Mouse (Mus musculus) neural tube, embryonic 15.5 days (tissue): ENCODE results near the gene Drd5. TPM values are rescaled to one million over a fixed set of nuclear protein-coding genes. Genes with fewer than 3 reads are reported as not detected.

ENCODE experiments used
- ATAC-seq: fragments of 200-750 bp; cut with Nextera tagmentation; 2 replicates; pipeline ENCODE4 v1.8.0; 2017; ENCODE audit warnings: mild to moderate bottlenecking, moderate TSS enrichment, moderate library complexity; ENCODE audit not compliant: low FRiP score
- H3K27ac ChIP-seq: fragments of 300-500 bp; sonication (generic); replicated peaks from 2 replicates; pipeline ENCODE4 v1.5.1; 2015; ENCODE audit warnings: mild to moderate bottlenecking, inconsistent platforms
- H3K27me3 ChIP-seq: fragments of 300-500 bp; sonication (generic); replicated peaks from 2 replicates; pipeline ENCODE4 v1.6.1; 2015; ENCODE audit warnings: inconsistent platforms
- H3K36me3 ChIP-seq: fragments of 300-500 bp; sonication (generic); 2 replicates; pipeline ENCODE4 v1.6.1; 2015; ENCODE audit warnings: inconsistent platforms
- H3K4me1 ChIP-seq: fragments of 300-500 bp; sonication (generic); 2 replicates; pipeline ENCODE4 v1.6.1; 2015; ENCODE audit warnings: inconsistent platforms
- H3K4me2 ChIP-seq: fragments of 300-500 bp; sonication (generic); 2 replicates; pipeline ENCODE4 v1.6.1; 2015; ENCODE audit warnings: inconsistent platforms, mild to moderate bottlenecking, moderate library complexity
- H3K4me3 ChIP-seq: fragments of 300-500 bp; sonication (generic); replicated peaks from 2 replicates; pipeline ENCODE4 v1.5.1; 2015; ENCODE audit warnings: mild to moderate bottlenecking, inconsistent platforms
- H3K9ac ChIP-seq: fragments of 300-500 bp; sonication (generic); replicated peaks from 2 replicates; pipeline ENCODE4 v1.6.1; 2015; ENCODE audit warnings: mild to moderate bottlenecking, inconsistent platforms
- H3K9me3 ChIP-seq: fragments of 300-500 bp; sonication (generic); replicated peaks from 2 replicates; pipeline ENCODE4 v1.6.1; 2016; ENCODE audit warnings: inconsistent platforms
- WGBS: fragments of 180-500 bp; shearing (Covaris S2); methylation state at CpG from one replicate; pipeline ENCODE4 v1.1.7; 2015; ENCODE audit warnings: mixed read lengths; 5-methylcytosine and 5-hydroxymethylcytosine counted together
- polyA plus RNA-seq: library from polyadenylated mRNA; unstranded; fragments of >200 nt; fragmentation: Nextera tagmentation; extraction: Ambion mirVana; gene quantifications from 2 replicates; pipeline ENCODE4 v1.2.1, GENCODE M21; 2015

The Drd5 gene
- 0.84 and 0.88 TPM in 2 replicates for polyA plus RNA-seq

DNA sequence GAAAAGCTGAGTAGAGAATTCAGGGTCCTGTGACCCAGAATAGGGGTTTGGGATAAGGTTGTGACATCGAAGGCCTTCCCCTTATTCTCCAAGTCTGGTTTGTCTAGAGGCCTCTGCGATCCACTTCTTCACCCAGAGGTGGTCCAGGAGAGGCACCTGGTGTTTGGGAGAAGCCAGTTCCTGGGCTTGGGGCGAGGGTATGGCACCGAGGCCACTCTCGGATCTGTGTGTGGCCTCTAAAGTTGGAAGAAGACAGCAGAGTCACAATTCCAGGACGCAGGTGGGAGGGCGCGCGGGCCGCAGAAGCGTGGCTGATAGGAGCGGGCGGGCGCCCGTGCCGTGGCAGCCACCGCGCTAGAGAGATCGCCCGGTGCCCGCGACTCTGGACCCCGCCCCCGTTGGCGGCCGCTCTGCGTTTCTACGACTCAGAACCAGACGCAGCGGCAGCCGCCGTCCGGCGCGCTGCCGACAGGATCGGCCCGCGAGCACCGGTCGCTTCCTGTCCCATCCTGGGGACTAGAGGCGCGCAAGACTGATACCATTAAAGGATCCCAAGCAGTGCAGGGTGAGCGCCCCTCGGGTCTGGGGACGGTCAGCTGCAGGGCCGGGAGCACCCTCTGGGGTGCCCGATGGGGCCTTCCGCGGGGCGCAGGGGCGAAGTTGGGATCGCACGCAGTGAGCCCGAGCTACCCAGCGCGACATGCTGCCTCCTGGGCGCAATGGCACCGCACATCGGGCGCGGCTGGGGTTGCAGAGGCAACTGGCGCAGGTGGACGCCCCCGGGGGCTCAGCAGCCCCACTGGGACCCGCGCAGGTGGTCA, at the start of gene Drd5:
Gene Drd5 (plus strand): TSS at position 402 of the 821 bp plus-strand sequence.
- 3% methylated on average over 67 of the region's 67 CpGs for WGBS
- no peaks in the 10 kb centered on the region for H3K36me3 ChIP-seq
- ATAC-seq, result peak; percentile 76

GRCm38 (mm10) chr5:38270942-38271341, 48.2 kb upstream of the Drd5 start:
- H3K36me3 ChIP-seq, result peaks cover 41% of the 10 kb centered on the region
- 92% methylated on average over 3 of the region's 3 CpGs for WGBS

More for the DNA sequence above, at the start of gene Drd5:
- peaks cover 10% of the 10 kb centered on the region for H3K4me1 ChIP-seq
- no peaks in the 10 kb centered on the region for H3K9me3 ChIP-seq
- H3K4me2 ChIP-seq, result peak within 1 kb of the TSS; percentile 84
- peak within 1 kb of the TSS; percentile 48 for H3K4me3 ChIP-seq
- peaks cover 39% of the 10 kb centered on the region for H3K27me3 ChIP-seq
- H3K27ac ChIP-seq, result no peak within 1 kb of the TSS
- peak within 1 kb of the TSS; percentile 47 for H3K9ac ChIP-seq

GRCm38 (mm10) chr5:38273831-38274230, 45.3 kb upstream of the Drd5 start:
- H3K27me3 ChIP-seq, result peaks cover 53% of the 10 kb centered on the region

More at GRCm38 (mm10) chr5:38270942-38271341, 48.2 kb upstream of the Drd5 start:
- Histone ChIP-seq H3K4me3 (no peak overlapping the region), H3K9ac (no peak overlapping the region), H3K27ac (no peak overlapping the region), H3K4me1 (peaks cover 3% of the 10 kb centered on the region; the same call in 1 of the 2 replicates), H3K9me3 (no peaks in the 10 kb centered on the region), H3K4me2 (no peak overlapping the region), H3K27me3 (peaks cover 25% of the 10 kb centered on the region)
- ATAC-seq, result no peak

DNA sequence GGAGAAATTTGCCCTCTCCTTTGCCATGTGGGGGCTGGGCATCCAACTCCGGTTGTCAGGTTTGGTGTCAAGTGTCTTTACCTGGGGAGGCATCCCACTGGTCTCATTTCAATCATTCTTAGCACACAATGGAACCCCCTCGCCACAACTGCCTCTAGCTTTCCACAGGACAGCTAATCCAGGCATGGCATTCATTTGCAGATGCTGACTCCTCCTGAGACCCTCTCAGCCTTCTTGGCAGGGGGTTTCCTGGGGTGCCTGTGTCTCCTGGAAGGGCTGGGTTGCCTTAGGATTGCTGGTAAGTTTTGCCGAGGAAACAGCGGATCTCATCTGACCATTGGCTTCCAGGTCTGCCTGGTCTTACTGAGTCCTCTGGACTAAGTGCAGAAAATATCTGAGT, 43.4 kb upstream of the Drd5 start, which contains the start of gene Otop1:
Gene Otop1 (plus strand): TSS at position 202 of the 400 bp plus-strand sequence.
- H3K4me3 ChIP-seq, result peak within 1 kb of the TSS; percentile 39
- H3K4me1 ChIP-seq, result peaks cover 22% of the 10 kb centered on the region
- H3K9ac ChIP-seq, result no peak within 1 kb of the TSS
- peaks cover 10% of the 10 kb centered on the region; the same call in 1 of the 2 replicates for H3K36me3 ChIP-seq
- no peaks in the 10 kb centered on the region for H3K9me3 ChIP-seq
- no peak within 1 kb of the TSS for H3K27ac ChIP-seq
- no peak for ATAC-seq
- peaks cover 72% of the 10 kb centered on the region for H3K27me3 ChIP-seq
- WGBS, result 5% methylated on average over 4 of the region's 4 CpGs
- H3K4me2 ChIP-seq, result peak within 1 kb of the TSS; percentile 66

More at GRCm38 (mm10) chr5:38273831-38274230, 45.3 kb upstream of the Drd5 start:
- Histone ChIP-seq H3K9me3 (no peaks in the 10 kb centered on the region), H3K4me2 (no peak overlapping the region), H3K36me3 (peaks cover 18% of the 10 kb centered on the region), H3K27ac (no peak overlapping the region), H3K4me3 (no peak overlapping the region), H3K9ac (no peak overlapping the region), H3K4me1 (peaks cover 22% of the 10 kb centered on the region)
- WGBS, result 90% methylated on average over 4 of the region's 4 CpGs
- no peak for ATAC-seq

DNA sequence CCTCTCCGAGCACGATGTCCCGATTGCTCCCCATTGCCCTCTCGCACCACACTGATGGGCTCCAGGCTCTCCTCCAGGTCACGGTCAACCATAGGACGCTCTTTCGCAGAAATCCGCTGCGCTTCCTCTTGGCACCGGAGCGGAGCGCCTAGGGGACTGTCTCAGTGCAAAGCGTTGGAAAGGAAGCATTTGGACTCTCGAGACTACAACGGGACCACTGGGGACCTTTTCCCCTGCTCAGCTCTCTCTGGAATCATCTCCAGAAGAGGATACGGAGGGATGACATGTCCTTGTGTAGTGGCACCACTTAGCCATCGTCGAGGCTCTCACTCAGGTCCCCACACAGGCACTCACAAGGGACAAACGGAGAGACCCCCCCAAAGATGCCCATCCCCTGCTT, 42.7 kb upstream of the Drd5 start:
- H3K4me1 ChIP-seq, result peaks cover 22% of the 10 kb centered on the region
- ATAC-seq, result no peak
- H3K9me3 ChIP-seq, result no peaks in the 10 kb centered on the region
- under 1% methylated on average over 19 of the region's 19 CpGs for WGBS
- peak overlapping the region; percentile 39 for H3K4me3 ChIP-seq
- H3K9ac ChIP-seq, result no peak overlapping the region
- peaks cover 74% of the 10 kb centered on the region for H3K27me3 ChIP-seq
- no peak overlapping the region for H3K27ac ChIP-seq
- peaks cover 3% of the 10 kb centered on the region; the same call in 1 of the 2 replicates for H3K36me3 ChIP-seq
- peak overlapping the region; percentile 66 for H3K4me2 ChIP-seq

- no peaks in the 10 kb centered on the region for H3K36me3 ChIP-seq
- peak overlapping the region; percentile 66 for H3K4me2 ChIP-seq
- peak overlapping the region; percentile 39 for H3K4me3 ChIP-seq
- H3K9ac ChIP-seq, result peak overlapping the region; percentile 24; the same call in 1 of the 2 replicates
- H3K9me3 ChIP-seq, result no peaks in the 10 kb centered on the region
- H3K27ac ChIP-seq, result no peak overlapping the region
- WGBS, result under 1% methylated on average over 65 of the region's 65 CpGs
- ATAC-seq, result 0 out of 2 replicates have a peak, but pooled peaks have one; percentile 39
- peaks cover 22% of the 10 kb centered on the region for H3K4me1 ChIP-seq
- peaks cover 74% of the 10 kb centered on the region for H3K27me3 ChIP-seq
These were observed 41.9 kb upstream of the Drd5 start for GRCm38 (mm10) chr5:38277098-38277866.

GRCm38 (mm10) chr5:38277936-38278600, 41.1 kb upstream of the Drd5 start:
- ATAC-seq, result no peak
- no peaks in the 10 kb centered on the region for H3K9me3 ChIP-seq
- H3K27ac ChIP-seq, result no peak overlapping the region
- peak overlapping the region; percentile 39 for H3K4me3 ChIP-seq
- peak overlapping the region; percentile 66 for H3K4me2 ChIP-seq
- H3K9ac ChIP-seq, result 0 out of 2 replicates have a peak overlapping the region, but pooled peaks have one; percentile 24
- H3K4me1 ChIP-seq, result peaks cover 22% of the 10 kb centered on the region
- 18% methylated on average over 12 of the region's 12 CpGs for WGBS
- peaks cover 74% of the 10 kb centered on the region for H3K27me3 ChIP-seq
- no peaks in the 10 kb centered on the region for H3K36me3 ChIP-seq

- H3K4me2 ChIP-seq, result no peak overlapping the region
- H3K9me3 ChIP-seq, result no peaks in the 10 kb centered on the region
- no peaks in the 10 kb centered on the region for H3K36me3 ChIP-seq
- peaks cover 57% of the 10 kb centered on the region for H3K27me3 ChIP-seq
- peaks cover 22% of the 10 kb centered on the region for H3K4me1 ChIP-seq
- H3K27ac ChIP-seq, result no peak overlapping the region
- 47% methylated on average over 1 of the region's 1 CpGs for WGBS
- H3K4me3 ChIP-seq, result no peak overlapping the region
- no peak overlapping the region for H3K9ac ChIP-seq
- ATAC-seq, result no peak
These were observed 39.1 kb upstream of the Drd5 start for GRCm38 (mm10) chr5:38280075-38280474.

DNA sequence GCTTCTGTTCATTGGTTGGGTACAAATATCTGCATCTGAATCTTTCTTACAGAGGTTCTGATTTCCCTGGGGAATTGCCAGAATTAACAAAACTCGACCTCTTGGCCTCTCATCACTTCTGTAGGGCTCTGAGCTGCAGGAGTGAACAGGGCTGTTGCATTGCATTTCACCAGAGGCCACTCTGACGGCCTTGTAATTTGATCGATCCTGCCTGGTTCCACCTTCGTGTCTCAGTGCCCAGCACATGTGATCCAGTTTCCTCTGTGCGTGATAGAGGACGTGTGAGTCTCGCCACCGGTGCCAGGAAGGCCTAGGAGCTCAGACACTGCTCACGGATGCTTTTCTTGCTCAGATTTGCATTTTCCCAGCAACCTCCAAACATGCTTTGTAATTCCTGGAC, 33.4 kb upstream of the Drd5 start:
- no peaks in the 10 kb centered on the region for H3K9me3 ChIP-seq
- 0 out of 2 replicates have a peak, but pooled peaks cover 3% of the 10 kb centered on the region for H3K27me3 ChIP-seq
- 68% methylated on average over 9 of the region's 9 CpGs for WGBS
- H3K36me3 ChIP-seq, result no peaks in the 10 kb centered on the region
- no peaks in the 10 kb centered on the region for H3K4me1 ChIP-seq
- no peak for ATAC-seq
- no peak overlapping the region for H3K9ac ChIP-seq
- no peak overlapping the region for H3K4me3 ChIP-seq
- H3K27ac ChIP-seq, result no peak overlapping the region
- H3K4me2 ChIP-seq, result no peak overlapping the region

- Histone ChIP-seq H3K27me3 (no peaks in the 10 kb centered on the region), H3K9me3 (no peaks in the 10 kb centered on the region), H3K36me3 (no peaks in the 10 kb centered on the region), H3K27ac (no peak overlapping the region), H3K9ac (no peak overlapping the region), H3K4me1 (no peaks in the 10 kb centered on the region), H3K4me2 (no peak overlapping the region), H3K4me3 (no peak overlapping the region)
- ATAC-seq, result no peak
- WGBS, result 90% methylated on average over 3 of the region's 3 CpGs
These were observed 30.7 kb upstream of the Drd5 start for GRCm38 (mm10) chr5:38288476-38288875.

GRCm38 (mm10) chr5:38301761-38302411, 17.3 kb upstream of the Drd5 start:
- no peak for ATAC-seq
- H3K36me3 ChIP-seq, result no peaks in the 10 kb centered on the region
- no peak overlapping the region for H3K9ac ChIP-seq
- no peak overlapping the region for H3K4me3 ChIP-seq
- H3K27me3 ChIP-seq, result no peaks in the 10 kb centered on the region
- no peaks in the 10 kb centered on the region for H3K4me1 ChIP-seq
- WGBS, result 88% methylated on average over 12 of the region's 12 CpGs
- no peak overlapping the region for H3K4me2 ChIP-seq
- no peaks in the 10 kb centered on the region for H3K9me3 ChIP-seq
- no peak overlapping the region for H3K27ac ChIP-seq
